Mouse (Mus musculus) forelimb bud, embryonic 11.5 days (tissue): ENCODE data around the gene Olfr92.
"Not testable (repeated sequence)": the region's sequence is repeated elsewhere in the genome, so short reads cannot be mapped to it uniquely, and the experiment has no call there.

Source experiments
- DNase-seq: peaks from one replicate; pipeline ENCODE4 v3.0.0-alpha.2; 2012; ENCODE audit warnings: low read depth, low spot score

Olfr92 gene

GRCm38 (mm10) chr17:37119988-37120387 lies at the start of gene Olfr92:
Gene Olfr92, minus strand, starts transcription at chr17:37120088.
- DNase-seq: no peak

DNA sequence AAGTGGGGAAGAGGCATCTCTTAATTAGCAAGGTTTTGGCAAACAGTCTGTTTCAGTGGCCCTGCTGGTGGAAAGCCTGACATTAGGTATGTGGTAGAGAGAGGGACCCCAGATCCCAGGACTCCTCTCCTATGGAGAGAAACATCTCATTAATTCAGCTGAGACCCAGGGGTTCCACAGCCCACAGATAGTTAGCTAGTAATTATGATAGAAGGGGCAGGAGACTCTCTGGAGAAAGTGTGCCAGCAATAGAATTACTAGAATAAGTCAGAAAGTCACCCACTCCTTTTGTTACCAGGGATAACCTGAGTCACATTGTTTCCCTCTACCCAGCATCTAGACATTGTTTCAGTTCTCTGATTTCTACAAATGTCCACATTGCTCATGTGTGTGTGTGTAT lies 41.5 kb upstream of the Olfr92 start, which contains the start of gene Olfr93:
Olfr93 (minus strand) TSS at position 101 of the 400 bp plus-strand sequence.
- DNase-seq: no peak

GRCm38 (mm10) chr17:37131366-37131765 lies 11.5 kb upstream of the Olfr92 start:
- DNase-seq: not testable (repeated sequence)

DNA sequence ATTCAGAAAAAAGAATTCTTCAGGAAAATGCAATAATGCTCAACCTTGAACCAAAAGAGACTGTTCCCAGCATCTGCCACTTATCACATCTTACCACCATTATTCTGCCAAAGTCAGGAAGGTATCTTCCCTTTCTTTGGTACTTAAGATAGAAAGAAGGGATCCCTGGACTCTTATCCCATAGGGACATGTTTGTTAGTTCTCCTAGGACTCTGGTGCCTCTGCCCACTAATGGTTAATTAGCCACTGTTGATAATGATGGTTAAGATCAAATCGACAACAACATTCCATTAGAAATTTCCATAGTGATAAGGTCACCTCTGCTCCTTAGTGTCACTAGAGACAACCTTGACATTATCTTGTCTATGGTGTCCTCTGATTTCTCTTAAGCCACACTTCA lies 21.7 kb downstream of the Olfr92 start, which contains the start of gene Olfr91:
Olfr91 (minus strand) TSS at position 101 of the 400 bp plus-strand sequence.
- DNase-seq: no peak

GRCm38 (mm10) chr17:37093289-37093688 lies 26.6 kb downstream of the Olfr92 start:
- no peak for DNase-seq

- no peak for DNase-seq
Measured at GRCm38 (mm10) chr17:37092198-37092597, 27.7 kb downstream of the Olfr92 start.

- no peak for DNase-seq
Measured at GRCm38 (mm10) chr17:37088399-37088798, 31.5 kb downstream of the Olfr92 start, which contains the start of gene Olfr90. Gene Olfr90, minus strand, starts transcription at chr17:37088499.

GRCm38 (mm10) chr17:37085545-37085944 lies 34.3 kb downstream of the Olfr92 start:
- DNase-seq: no peak

DNA sequence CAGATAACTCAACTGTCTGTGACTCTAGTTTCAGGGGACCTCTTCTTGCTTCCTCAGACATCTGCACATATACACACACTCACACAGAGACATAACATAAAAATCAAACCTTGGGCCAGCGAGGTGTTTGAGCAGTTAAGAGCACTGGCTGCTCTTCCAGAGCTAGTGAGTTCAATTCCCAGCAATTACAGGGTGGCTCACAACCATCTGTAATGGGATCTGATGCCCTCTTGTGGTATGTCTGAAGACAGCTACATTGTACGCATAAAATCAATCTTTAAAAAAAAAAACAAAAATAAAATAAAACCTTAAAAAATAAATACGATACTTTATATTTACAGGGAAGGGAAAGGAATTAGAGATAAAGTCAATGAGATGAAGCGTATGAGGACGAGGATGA lies 35.3 kb downstream of the Olfr92 start:
- DNase-seq: no peak

DNA sequence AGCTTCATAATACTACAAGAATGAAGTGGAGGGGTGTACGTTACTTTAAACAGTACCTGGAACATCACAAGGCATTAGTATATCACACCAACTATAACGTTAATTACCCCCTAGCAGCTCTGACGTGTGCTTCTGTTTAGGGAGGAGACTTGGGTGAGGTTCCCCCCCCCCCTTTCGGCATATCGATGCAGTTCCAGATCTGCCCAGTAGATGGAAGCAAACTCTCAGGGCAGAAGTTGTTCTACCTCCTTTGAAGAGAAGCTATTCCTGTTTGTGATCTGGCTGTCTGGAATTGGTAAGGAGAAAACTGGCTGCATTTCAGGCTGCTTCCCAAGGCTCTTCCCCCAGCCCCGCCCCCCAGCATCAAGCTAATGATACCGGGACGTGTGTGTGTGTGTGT lies 36.6 kb downstream of the Olfr92 start:
- peak; percentile 65 for DNase-seq

DNA sequence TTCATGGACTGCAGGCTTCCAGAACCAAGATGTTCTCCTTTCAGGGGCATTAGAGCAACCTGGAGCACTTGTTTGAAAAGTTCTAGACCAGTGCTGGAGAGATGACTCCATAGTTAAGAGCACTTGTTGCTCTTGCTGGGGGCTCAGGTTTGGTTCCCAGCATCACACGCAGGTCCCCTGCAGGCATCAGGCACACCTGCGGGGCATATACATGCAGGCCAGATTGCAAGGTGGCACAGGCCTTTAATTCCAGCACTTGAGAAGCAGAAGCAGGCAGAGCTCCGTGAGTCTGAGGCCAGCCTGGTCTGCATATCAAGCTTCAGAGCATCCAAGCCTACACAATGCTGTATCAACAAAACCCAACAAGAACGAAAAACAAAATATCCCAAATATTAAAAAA lies 38.2 kb downstream of the Olfr92 start:
- no peak for DNase-seq

DNA sequence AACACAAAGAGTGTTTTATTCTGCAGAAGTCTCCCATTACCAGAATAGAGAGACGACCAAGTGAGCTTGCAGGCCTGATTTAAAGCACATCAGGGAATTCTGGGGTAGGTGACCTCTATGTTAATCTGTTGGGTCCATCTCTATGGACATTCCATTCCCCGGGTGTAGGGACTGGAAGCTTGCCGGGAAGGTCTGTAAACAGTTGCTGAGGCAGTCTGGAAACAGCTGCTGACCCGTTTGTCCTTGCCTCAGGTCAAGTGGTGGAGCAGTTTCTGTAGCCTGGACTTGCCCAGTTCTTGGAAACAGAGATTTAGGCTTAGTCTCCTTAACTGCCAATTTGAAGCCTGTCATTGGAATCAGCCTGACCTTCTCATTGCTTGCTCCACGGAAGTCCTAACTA lies 39.8 kb downstream of the Olfr92 start:
- no peak for DNase-seq

GRCm38 (mm10) chr17:37078990-37079389 lies 40.9 kb downstream of the Olfr92 start:
- no peak for DNase-seq

DNA sequence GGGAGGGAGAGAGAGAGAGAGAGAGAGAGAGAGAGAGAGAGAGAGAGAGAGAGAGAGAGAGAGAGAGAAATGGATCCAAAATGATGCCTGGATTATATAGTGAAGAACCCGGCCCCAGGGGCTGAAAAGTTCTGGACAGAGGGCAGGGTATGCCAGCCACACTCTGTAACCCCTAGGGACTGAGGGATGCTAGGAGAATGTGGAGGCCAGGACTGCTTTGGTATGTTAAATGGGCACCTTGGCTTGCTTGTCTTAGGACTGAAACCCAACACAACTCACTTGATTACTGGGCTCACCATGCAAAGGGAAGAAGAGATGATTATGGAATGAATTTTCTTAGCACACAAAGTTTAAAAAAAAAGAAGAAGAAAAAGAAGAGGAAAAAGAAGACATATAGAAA lies 41.7 kb downstream of the Olfr92 start:
- DNase-seq: no peak

DNA sequence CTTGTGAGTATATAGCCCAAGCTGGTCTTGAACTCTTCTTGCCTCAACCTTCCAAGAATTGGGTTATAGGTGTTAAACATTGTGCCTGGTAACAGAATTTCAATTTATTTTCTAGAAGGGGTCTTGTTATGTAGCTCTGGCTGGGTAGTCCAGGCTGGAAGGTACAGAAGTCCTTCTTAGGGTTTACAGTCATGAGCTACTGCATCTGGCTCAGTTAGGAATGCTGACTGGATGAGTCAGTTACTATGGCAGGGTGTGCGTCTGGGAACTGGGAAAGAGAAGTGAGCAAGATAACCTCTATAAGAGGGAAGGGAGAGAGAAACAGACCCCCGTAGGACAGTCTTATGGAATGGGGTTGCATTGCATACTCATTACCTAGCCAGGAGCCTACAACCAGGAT lies 44.1 kb downstream of the Olfr92 start:
- no peak for DNase-seq

DNA sequence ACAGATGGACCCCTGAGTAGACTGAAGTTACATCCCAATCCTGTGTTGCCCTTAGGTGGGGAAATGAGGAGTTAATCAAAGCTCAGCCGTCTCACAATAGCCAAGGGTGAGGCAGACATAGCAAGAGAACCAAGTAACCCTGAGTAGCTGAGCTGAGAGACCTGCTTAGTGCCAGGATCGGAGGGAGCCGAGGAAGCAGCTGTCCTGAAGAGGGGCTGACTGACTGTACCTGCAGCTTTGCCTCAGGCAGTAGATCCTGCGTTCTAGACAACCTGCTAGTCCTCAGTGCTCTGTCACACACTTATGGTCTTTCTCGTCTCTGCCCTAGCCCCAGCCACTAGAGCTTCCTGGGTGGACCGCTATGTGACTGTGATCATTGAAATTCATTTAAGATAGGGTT lies 44.7 kb downstream of the Olfr92 start:
- no peak for DNase-seq

DNA sequence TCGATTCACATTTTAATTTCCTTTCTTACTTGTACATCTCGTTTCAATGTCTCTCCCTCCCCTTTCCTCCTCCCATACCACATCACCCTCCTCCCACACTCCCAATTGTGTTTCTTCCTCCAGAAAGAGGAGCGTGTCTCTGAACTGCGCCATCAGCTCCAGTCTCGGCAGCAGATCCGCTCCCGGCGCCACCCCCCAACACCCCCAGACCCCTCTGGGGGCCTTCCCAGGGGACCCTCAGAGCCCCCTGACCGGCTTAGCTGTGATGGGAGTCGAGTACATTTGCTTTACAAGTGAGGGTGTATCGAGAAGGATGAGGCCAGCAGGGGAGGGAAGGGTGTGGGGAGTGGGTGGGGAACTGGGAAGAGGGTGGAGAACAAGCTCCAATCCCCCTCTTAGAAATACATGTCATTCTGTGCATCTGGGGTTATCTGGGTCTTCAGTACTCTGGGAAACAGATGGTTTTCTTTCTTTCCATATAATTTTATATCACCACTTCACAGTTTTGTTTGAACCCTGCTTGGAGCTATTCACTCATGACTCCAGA lies 47.1 kb downstream of the Olfr92 start:
- no peak for DNase-seq

DNA sequence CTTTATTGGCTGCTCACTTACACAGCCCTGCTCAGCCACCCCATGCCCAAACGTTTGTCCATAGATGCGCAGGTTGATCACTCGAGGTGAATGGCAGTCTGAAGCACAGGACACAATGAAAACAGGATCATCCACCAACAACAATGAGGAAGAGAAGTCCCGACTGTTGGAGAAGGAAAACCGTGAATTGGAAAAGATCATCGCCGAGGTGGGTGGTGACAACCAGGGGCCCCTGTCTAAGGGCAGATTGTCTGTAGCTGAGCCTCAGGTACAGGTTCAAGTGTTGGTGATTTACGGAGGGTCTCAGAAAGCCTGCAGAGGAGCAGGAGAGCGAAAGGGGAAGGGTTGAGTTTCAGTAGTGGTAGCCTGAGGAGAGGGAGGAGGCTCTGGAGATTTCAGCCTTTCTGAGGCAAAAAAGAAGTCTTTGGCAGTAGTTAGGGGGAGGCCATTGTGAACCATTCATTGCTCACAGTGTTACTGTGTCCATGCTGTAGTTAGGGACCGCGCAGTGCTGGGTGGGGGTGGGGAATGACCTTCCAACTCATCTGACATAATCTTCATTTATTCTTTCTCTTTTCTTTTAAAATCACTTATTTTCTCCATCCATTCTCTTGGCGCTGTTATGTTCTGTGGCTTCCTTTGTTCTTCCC lies 47.7 kb downstream of the Olfr92 start:
- no peak for DNase-seq

DNA sequence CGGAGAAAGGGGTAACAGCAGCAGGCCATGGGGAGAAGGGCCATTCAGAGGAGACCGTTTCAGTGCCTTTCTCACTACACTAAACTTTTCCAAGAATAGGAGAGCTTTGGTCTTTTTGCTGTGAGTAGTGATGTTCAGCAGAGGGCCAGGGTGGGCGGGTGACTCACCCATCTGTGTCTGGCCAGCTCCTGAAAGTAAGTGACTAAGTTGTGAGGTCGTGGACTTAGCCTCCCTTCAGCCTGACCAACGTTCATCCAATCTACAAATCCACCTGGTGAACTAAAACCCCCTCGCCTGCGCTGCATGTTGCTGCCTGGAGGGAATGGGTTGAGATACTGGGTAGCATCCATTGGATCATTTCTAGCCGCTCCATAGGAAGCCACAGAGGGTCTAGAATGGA lies 49.8 kb downstream of the Olfr92 start:
- DNase-seq: no peak

GRCm38 (mm10) chr17:37067861-37068260 lies 52.0 kb downstream of the Olfr92 start:
- DNase-seq: no peak

- DNase-seq: no peak
Measured at GRCm38 (mm10) chr17:37065993-37066392, 53.9 kb downstream of the Olfr92 start.

DNA sequence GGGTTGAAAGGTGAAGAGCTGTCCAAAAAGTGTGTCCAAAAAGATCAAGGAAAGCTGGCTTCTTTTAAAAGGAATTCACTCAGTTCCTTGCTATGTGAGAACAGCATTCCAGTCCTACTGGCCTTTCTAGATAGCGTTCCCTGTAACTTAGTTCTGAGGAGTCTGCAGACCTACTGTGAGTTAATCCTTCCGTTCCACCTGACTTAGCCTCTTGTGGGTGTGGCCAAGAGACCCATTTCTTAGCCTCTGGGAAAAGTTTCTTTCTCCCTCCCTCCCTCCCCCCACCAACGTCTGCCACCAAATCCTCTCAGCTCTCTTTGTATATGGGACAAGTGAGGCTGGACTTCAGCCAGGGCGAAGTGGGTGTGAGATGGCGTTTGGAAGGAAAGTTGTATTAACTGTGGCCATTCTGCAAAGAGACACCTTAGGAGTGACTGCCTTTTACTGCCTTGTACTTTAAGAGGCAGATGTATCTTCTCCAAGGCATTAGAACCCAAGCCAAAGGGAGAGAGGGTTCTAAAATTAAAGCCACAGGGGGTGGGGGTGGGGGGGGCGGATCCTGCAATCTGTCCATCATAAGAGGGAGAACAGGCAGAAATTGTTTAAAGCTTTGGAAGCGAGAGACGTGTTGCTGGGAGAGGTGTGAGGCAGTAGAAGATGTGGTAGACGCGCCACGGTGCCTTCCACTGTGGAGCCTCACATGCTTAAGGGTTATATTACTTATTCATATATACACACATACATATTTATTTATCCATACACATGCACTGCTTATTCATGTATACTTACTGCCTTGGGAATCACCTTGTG lies 56.0 kb downstream of the Olfr92 start:
- DNase-seq: no peak

DNA sequence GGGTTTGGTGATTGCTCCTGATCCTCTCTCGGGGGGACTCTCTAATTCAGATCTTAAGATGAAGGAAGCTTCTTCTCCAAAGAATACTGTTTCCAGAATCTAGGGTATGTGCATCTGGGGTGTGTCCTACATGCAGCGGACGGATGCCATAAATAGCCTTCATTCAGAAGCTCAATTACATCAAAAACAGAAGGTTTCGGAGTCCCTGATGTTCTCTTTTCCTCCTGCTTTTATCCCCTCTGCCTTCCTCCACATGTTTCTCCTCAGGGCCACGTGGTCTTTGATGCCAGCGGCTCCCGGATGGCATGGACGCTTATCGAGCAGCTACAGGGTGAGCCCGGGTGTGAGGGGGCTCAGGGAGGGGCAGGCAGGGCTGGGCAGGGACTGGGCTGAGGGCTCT lies 56.8 kb downstream of the Olfr92 start:
- no peak for DNase-seq
